Mouse (Mus musculus): Measurements from ENCODE around the gene Fbxl19. TPM values are rescaled to one million over a fixed set of nuclear protein-coding genes. Genes with fewer than 3 reads are reported as not detected.

The Fbxl19 gene
- polyA plus RNA-seq, 1 experiment from 2014 or later, result 6.2 TPM

GRCm38 (mm10) chr7:127799738-127800137 lies 55.4 kb downstream of the Fbxl19 start:
- Histone ChIP-seq H3K27ac (ENCODE audit: low read depth, low read length) (no peak overlapping the region), H3K4me2 (replicated peaks; ENCODE audit: low read depth, low read length) (no peak overlapping the region), H3K9me3 (ENCODE audit: control insufficient read depth, low read length) (no peaks in the 10 kb centered on the region), H3K4me1 (ENCODE audit: control insufficient read depth, insufficient read depth, low read length) (no peaks in the 10 kb centered on the region), H3K36me3 (ENCODE audit: control insufficient read depth, insufficient read depth, low read length) (peaks cover 54% of the 10 kb centered on the region), H3K27me3 (ENCODE audit: control insufficient read depth, insufficient read depth, low read length) (no peaks in the 10 kb centered on the region), H3K9ac (ENCODE audit: low read depth, low read length) (no peak overlapping the region), H3K4me3 (ENCODE audit: low read length) (no peak overlapping the region)
- WGBS, result 100% methylated on average over 1 of the region's 1 CpGs
- peak; percentile 40; the same call in 1 of the 2 replicates for ATAC-seq (ENCODE audit: low FRiP score, low TSS enrichment)

GRCm38 (mm10) chr7:127800435-127801009 lies 56.2 kb downstream of the Fbxl19 start, which contains the start of gene Hsd3b7:
Gene Hsd3b7 (plus strand): TSS chr7:127800604.
- 20% methylated on average over 6 of the region's 6 CpGs for WGBS
- H3K4me2 ChIP-seq (replicated peaks; ENCODE audit: low read depth, low read length), result peak within 1 kb of the TSS; percentile 25; the same call in 1 of the 2 replicates

GRCm38 (mm10) chr7:127801010-127801621 lies 56.8 kb downstream of the Fbxl19 start:
- peak overlapping the region; percentile 32; the same call in 1 of the 2 replicates for H3K9ac ChIP-seq (ENCODE audit: low read depth, low read length)
- no peaks in the 10 kb centered on the region for H3K27me3 ChIP-seq (ENCODE audit: control insufficient read depth, insufficient read depth, low read length)
- no peaks in the 10 kb centered on the region for H3K9me3 ChIP-seq (ENCODE audit: control insufficient read depth, low read length)
- H3K27ac ChIP-seq (ENCODE audit: low read depth, low read length), result peak overlapping the region; percentile 33; the same call in 1 of the 2 replicates
- peak overlapping the region; percentile 5; the same call in 1 of the 2 replicates for H3K4me3 ChIP-seq (ENCODE audit: low read length)
- 91% methylated on average over 8 of the region's 8 CpGs for WGBS
- peak overlapping the region; percentile 25; the same call in 1 of the 2 replicates for H3K4me2 ChIP-seq (replicated peaks; ENCODE audit: low read depth, low read length)
- H3K36me3 ChIP-seq (ENCODE audit: control insufficient read depth, insufficient read depth, low read length), result peaks cover 40% of the 10 kb centered on the region
- H3K4me1 ChIP-seq (ENCODE audit: control insufficient read depth, insufficient read depth, low read length), result no peaks in the 10 kb centered on the region
- ATAC-seq (ENCODE audit: low FRiP score, low TSS enrichment), result 0 out of 2 replicates have a peak, but pooled peaks have one; percentile 8

More at GRCm38 (mm10) chr7:127800435-127801009, 56.2 kb downstream of the Fbxl19 start, which contains the start of gene Hsd3b7:
- H3K9ac ChIP-seq (ENCODE audit: low read depth, low read length), result peak within 1 kb of the TSS; percentile 32
- no peaks in the 10 kb centered on the region for H3K27me3 ChIP-seq (ENCODE audit: control insufficient read depth, insufficient read depth, low read length)
- H3K9me3 ChIP-seq (ENCODE audit: control insufficient read depth, low read length), result no peaks in the 10 kb centered on the region
- H3K36me3 ChIP-seq (ENCODE audit: control insufficient read depth, insufficient read depth, low read length), result peaks cover 46% of the 10 kb centered on the region
- peak; percentile 86 for ATAC-seq (ENCODE audit: low FRiP score, low TSS enrichment)
- H3K4me1 ChIP-seq (ENCODE audit: control insufficient read depth, insufficient read depth, low read length), result no peaks in the 10 kb centered on the region
- H3K4me3 ChIP-seq (ENCODE audit: low read length), result peak within 1 kb of the TSS; percentile 5; the same call in 1 of the 2 replicates
- peak within 1 kb of the TSS; percentile 33; the same call in 1 of the 2 replicates for H3K27ac ChIP-seq (ENCODE audit: low read depth, low read length)

- no peak overlapping the region for H3K4me3 ChIP-seq (ENCODE audit: low read length)
- no peaks in the 10 kb centered on the region for H3K4me1 ChIP-seq (ENCODE audit: control insufficient read depth, insufficient read depth, low read length)
- H3K36me3 ChIP-seq (ENCODE audit: control insufficient read depth, insufficient read depth, low read length), result peaks cover 28% of the 10 kb centered on the region
- no peak overlapping the region for H3K9ac ChIP-seq (ENCODE audit: low read depth, low read length)
- no peak for ATAC-seq (ENCODE audit: low FRiP score, low TSS enrichment)
- no peaks in the 10 kb centered on the region for H3K9me3 ChIP-seq (ENCODE audit: control insufficient read depth, low read length)
- H3K27ac ChIP-seq (ENCODE audit: low read depth, low read length), result no peak overlapping the region
- 94% methylated on average over 17 of the region's 17 CpGs for WGBS
- no peaks in the 10 kb centered on the region for H3K27me3 ChIP-seq (ENCODE audit: control insufficient read depth, insufficient read depth, low read length)
- no peak overlapping the region for H3K4me2 ChIP-seq (replicated peaks; ENCODE audit: low read depth, low read length)
These were observed 58.0 kb downstream of the Fbxl19 start for GRCm38 (mm10) chr7:127802313-127802712.

GRCm38 (mm10) chr7:127808821-127809220 lies 64.5 kb downstream of the Fbxl19 start:
- no peak overlapping the region for H3K9ac ChIP-seq (ENCODE audit: low read depth, low read length)
- ATAC-seq (ENCODE audit: low FRiP score, low TSS enrichment), result no peak
- H3K9me3 ChIP-seq (ENCODE audit: control insufficient read depth, low read length), result no peaks in the 10 kb centered on the region

GRCm38 (mm10) chr7:127809846-127810245 lies 65.5 kb downstream of the Fbxl19 start:
- H3K4me1 ChIP-seq (ENCODE audit: control insufficient read depth, insufficient read depth, low read length), result no peaks in the 10 kb centered on the region
- no peak overlapping the region for H3K4me3 ChIP-seq (ENCODE audit: low read length)
- no peak for ATAC-seq (ENCODE audit: low FRiP score, low TSS enrichment)
- H3K4me2 ChIP-seq (replicated peaks; ENCODE audit: low read depth, low read length), result no peak overlapping the region
- no peaks in the 10 kb centered on the region; the same call in 1 of the 2 replicates for H3K36me3 ChIP-seq (ENCODE audit: control insufficient read depth, insufficient read depth, low read length)
- WGBS, result 97% methylated on average over 1 of the region's 1 CpGs
- no peaks in the 10 kb centered on the region for H3K9me3 ChIP-seq (ENCODE audit: control insufficient read depth, low read length)
- H3K27me3 ChIP-seq (ENCODE audit: control insufficient read depth, insufficient read depth, low read length), result no peaks in the 10 kb centered on the region
- H3K9ac ChIP-seq (ENCODE audit: low read depth, low read length), result no peak overlapping the region
- no peak overlapping the region for H3K27ac ChIP-seq (ENCODE audit: low read depth, low read length)

More at GRCm38 (mm10) chr7:127808821-127809220, 64.5 kb downstream of the Fbxl19 start:
- Histone ChIP-seq H3K4me1 (ENCODE audit: control insufficient read depth, insufficient read depth, low read length) (no peaks in the 10 kb centered on the region), H3K4me3 (ENCODE audit: low read length) (no peak overlapping the region), H3K27me3 (ENCODE audit: control insufficient read depth, insufficient read depth, low read length) (no peaks in the 10 kb centered on the region), H3K27ac (ENCODE audit: low read depth, low read length) (no peak overlapping the region), H3K36me3 (ENCODE audit: control insufficient read depth, insufficient read depth, low read length) (no peaks in the 10 kb centered on the region; the same call in 1 of the 2 replicates), H3K4me2 (replicated peaks; ENCODE audit: low read depth, low read length) (no peak overlapping the region)
- WGBS, result 66% methylated on average over 5 of the region's 5 CpGs

GRCm38 (mm10) chr7:127810650-127811049 lies 66.3 kb downstream of the Fbxl19 start:
- Histone ChIP-seq H3K27ac (ENCODE audit: low read depth, low read length) (no peak overlapping the region), H3K9me3 (ENCODE audit: control insufficient read depth, low read length) (no peaks in the 10 kb centered on the region), H3K4me2 (replicated peaks; ENCODE audit: low read depth, low read length) (no peak overlapping the region), H3K27me3 (ENCODE audit: control insufficient read depth, insufficient read depth, low read length) (no peaks in the 10 kb centered on the region), H3K4me3 (ENCODE audit: low read length) (no peak overlapping the region), H3K9ac (ENCODE audit: low read depth, low read length) (no peak overlapping the region), H3K4me1 (ENCODE audit: control insufficient read depth, insufficient read depth, low read length) (peaks cover 2% of the 10 kb centered on the region; the same call in 1 of the 2 replicates), H3K36me3 (ENCODE audit: control insufficient read depth, insufficient read depth, low read length) (no peaks in the 10 kb centered on the region; the same call in 1 of the 2 replicates)
- WGBS, result 88% methylated on average over 10 of the region's 10 CpGs
- ATAC-seq (ENCODE audit: low FRiP score, low TSS enrichment), result no peak

- Histone ChIP-seq H3K9me3 (ENCODE audit: control insufficient read depth, low read length) (no peaks in the 10 kb centered on the region), H3K27ac (ENCODE audit: low read depth, low read length) (no peak overlapping the region), H3K9ac (ENCODE audit: low read depth, low read length) (no peak overlapping the region), H3K4me3 (ENCODE audit: low read length) (no peak overlapping the region), H3K4me1 (ENCODE audit: control insufficient read depth, insufficient read depth, low read length) (peaks cover 5% of the 10 kb centered on the region; the same call in 1 of the 2 replicates), H3K4me2 (replicated peaks; ENCODE audit: low read depth, low read length) (no peak overlapping the region), H3K36me3 (ENCODE audit: control insufficient read depth, insufficient read depth, low read length) (no peaks in the 10 kb centered on the region; the same call in 1 of the 2 replicates), H3K27me3 (ENCODE audit: control insufficient read depth, insufficient read depth, low read length) (no peaks in the 10 kb centered on the region)
- 77% methylated on average over 4 of the region's 4 CpGs for WGBS
- ATAC-seq (ENCODE audit: low FRiP score, low TSS enrichment), result no peak
These were observed 66.9 kb downstream of the Fbxl19 start for GRCm38 (mm10) chr7:127811240-127811639.

- H3K4me2 ChIP-seq (replicated peaks; ENCODE audit: low read depth, low read length), result no peak overlapping the region
- no peaks in the 10 kb centered on the region for H3K9me3 ChIP-seq (ENCODE audit: control insufficient read depth, low read length)
- H3K4me3 ChIP-seq (ENCODE audit: low read length), result no peak overlapping the region
- H3K27ac ChIP-seq (ENCODE audit: low read depth, low read length), result no peak overlapping the region
- H3K9ac ChIP-seq (ENCODE audit: low read depth, low read length), result no peak overlapping the region
- 91% methylated on average over 3 of the region's 3 CpGs for WGBS
- no peaks in the 10 kb centered on the region for H3K27me3 ChIP-seq (ENCODE audit: control insufficient read depth, insufficient read depth, low read length)
- H3K36me3 ChIP-seq (ENCODE audit: control insufficient read depth, insufficient read depth, low read length), result no peaks in the 10 kb centered on the region; the same call in 1 of the 2 replicates
- H3K4me1 ChIP-seq (ENCODE audit: control insufficient read depth, insufficient read depth, low read length), result peaks cover 5% of the 10 kb centered on the region; the same call in 1 of the 2 replicates
- no peak for ATAC-seq (ENCODE audit: low FRiP score, low TSS enrichment)
These were observed 67.9 kb downstream of the Fbxl19 start for GRCm38 (mm10) chr7:127812292-127812691.
